Mouse (Mus musculus): ENCODE data around the gene Pnpla6.

Gene Pnpla6

DNA sequence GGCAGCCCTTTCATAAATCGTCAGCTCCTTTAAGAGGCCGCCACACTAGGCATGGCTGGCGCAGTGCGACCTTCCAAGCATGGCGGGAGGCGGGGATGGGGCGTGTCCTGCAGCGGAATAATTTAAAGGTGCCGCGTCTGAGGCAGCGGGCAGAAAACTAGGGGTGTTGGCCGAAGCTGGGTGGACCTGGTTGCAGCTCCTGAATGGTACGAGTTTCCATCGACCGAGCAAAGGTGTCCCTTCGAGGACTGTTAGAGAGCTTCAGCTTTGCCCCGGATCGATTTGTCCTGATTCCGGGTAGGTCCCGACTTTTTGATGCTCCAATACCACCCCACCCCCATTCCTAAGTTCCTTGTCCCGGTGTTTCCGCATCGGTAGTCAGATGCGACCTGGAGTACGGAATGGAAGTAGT, at the start of gene Pnpla6:
Gene Pnpla6 (plus strand): TSS at position 125 of the 412 bp plus-strand sequence.
- peak; percentile 88 for DNase-seq

DNA sequence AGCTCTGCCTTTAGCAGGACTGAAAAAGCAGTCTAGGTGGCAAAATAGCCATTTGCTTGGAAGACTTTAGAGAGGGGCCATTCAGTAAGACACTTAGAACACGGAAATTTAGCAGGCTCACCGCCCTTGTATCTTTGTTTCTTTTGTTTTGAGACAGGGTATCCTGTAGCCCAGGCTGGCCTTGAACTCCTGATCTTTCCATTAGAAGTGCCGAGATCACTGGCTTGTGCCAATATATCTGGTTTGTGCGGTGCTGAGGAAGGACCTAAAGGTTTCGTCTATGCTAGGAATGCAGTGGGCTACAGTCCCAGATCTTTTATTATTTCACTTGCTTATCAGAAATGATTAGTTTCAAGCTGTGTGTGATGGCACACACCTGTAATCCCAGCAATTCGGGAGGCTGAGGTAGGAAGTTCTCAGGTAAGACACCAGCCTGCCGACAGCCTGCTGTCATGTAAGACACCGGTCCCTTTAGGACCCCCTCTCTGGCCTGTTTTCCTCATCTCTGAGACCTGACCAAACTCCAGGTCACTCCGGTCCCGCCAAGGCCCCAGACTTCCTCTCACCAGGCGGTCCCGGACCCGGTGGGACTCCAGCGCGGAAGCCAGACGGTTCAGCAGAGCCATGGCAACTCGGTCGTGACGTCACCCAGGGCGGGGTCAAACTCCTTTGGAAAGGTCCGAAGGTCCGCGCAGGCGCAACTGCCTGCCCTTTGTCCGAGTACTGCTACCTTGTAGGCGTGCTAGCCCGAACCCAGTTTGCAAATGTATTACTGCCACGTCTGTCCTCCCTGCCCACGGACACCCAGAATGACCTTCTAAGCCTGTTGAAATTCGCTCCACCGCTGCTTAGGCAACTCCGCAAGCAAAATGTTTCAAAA, 47.9 kb upstream of the Pnpla6 start, which contains the start of gene Pex11g:
Gene Pex11g (minus strand): TSS at position 675 of the 880 bp plus-strand sequence.
- peak; percentile 96 for DNase-seq

DNA sequence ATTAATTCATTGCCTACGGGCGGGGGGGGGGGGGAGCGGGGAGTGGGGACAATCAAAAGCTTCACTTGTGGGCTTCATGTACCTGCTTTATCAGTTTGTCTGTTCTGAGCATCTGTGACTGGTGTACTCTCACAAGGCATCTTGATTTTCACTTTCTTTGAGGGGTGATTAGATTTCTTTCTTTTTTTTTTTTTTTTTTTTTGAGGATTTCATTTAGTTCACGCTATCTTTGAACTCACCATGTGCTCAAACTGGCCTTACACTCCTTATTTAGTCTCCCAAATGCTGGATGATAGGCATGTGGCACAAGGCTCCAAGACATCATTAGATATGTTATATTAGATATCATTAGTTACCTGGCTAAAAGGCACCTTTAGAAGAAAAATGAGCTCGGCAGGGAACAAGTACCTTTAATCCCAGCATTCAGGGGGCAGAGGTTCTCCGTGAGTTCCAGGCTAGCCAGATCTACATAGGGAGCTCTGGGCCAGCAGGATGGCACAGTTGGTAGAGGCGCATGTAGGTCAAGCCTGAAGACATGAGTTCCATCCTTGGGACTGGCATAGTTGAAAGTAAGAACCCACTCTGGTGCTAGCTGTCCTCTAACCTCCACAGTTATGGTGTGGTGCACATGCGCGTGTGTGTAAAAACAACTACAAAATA, 47.2 kb upstream of the Pnpla6 start:
- no peak for DNase-seq

DNA sequence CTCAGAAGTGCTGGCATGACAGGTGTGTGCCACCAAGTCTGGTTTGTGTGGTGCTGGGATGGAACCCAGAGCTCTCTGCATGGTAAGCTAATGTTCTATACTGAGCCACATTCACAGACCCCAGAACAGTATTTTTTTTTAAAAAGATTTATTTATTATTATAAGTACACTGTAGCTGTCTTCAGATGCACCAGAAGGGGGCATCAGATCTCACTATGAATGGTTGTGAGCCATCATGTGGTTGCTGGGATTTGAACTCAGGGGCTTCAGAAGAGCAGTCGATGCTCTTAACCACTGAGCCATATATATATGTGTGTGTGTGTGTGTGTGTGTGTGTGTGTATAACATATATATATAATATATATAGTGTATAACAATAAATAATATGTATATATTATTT, 46.3 kb upstream of the Pnpla6 start:
- DNase-seq, result no peak

DNA sequence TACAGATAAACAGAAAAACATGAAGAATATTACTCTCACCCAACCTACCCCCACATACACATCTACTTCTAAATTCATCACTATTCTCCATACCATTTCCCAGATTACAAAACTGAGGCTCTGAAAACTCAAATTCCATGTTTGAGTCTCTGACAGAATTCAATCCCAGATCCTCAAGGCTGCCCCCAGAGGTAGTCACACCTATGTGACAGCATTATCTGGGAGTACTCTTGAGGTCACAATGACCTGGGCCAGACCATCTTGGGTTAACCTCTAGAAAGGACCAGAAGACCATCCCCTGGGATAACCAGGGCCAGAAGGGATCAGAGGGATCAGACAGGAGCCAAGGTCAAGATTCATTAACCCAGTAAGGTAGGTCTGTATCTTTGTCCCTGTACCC, 44.6 kb upstream of the Pnpla6 start, which contains the start of gene Tex45:
Gene Tex45 (plus strand): TSS at position 301 of the 400 bp plus-strand sequence.
- no peak for DNase-seq

DNA sequence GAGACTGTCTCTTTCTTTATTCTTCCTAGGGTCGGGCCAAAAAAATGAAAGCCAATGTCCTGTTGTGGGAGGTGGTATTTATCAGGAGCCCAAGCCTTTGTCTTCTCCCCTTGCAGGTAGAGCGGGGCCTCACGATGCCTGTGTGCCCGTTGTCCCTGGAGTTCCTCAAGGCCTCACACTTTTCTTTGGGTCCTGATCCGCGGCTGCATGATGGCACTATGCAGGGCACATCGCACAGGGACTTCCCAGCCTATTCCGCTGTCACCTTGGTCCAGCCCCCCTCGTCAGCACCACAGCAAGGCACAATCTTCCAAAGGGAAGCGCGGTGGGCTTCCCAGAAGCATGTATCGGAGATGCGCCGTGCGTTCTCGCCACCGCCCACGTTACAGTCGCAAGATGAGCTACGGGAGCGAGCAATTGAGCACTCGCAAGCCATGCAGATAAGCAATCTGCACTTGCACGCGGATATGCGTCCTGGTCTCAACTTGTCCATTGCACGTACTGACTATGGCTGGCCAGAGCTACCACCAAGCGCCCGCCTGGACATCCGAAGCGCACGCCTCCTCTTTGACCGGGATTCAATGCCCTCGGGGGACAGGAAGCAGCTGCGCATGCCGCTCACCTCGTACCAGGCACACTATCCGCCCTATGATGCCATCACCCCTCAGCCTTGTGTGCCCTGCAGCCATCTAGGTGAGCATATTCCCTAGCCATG, 39.3 kb upstream of the Pnpla6 start:
- DNase-seq, result no peak

DNA sequence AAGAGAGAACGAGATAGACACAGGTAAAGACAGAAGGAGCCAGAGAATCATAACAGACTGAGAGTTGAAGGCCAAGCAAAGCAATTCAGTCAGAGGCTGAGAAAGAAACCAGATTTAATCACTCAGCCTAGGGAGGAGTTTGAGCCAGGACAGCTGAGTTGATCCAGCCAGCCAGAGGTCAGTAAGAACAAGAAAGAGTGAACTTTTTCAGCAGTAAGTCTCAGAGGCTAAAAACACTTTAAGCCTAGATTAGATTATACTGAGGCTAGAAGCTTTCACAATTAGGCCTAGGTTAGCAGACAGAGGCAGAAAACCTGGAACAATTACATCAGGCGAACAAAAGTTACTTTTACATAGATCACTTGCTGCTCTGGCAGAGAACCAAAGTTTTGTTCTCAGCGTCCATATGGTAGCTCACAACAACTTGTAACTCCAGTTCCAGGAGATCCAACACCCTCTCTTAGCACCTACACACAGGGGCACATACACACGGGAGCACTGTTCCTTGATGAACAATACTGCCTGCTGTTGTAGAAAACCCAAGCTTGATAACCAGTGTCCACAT, 34.9 kb upstream of the Pnpla6 start:
- DNase-seq, result no peak

DNA sequence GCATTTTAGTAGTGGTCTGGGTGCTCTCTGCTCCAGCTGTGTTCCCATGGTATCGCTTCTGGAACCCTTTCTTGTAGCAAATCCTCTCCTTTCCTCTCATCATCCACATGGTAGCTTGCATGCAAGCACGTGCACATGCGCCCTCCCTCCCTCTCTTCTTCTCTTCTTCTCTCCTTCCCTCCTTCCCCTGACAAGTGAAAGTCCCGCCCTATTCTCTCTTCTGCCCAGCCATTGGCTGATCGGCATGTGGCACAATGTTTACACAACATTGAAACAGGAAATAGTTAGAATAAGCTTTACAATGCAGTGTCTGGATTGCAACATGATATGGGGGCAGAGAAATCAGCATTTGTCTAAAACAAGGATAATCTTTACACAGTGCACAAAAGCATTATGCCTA, 33.6 kb upstream of the Pnpla6 start:
- DNase-seq, result no peak

DNA sequence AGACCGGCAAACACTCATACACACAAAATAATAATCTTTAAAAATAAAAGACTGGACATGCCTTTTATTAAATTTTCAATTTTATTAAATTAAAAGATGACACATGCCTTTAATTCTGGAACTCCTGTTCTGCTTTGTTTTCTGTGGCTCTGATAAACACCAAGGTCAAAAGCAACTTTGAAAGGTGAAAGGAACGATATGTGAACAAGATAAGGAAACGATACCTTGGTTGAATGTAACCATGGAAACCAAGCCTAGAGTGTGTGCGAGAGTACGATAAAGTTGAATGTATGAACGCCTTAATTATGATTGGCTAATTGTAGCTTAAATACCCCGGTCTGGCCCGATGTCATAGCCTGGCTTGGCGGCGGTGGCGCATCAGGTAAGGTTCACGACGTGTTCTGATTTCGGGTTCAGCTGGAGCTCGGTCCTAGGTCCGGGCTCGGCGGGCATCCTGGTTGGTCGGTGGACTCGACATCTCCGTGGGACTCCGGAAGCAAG, 32.9 kb upstream of the Pnpla6 start:
- no peak for DNase-seq

DNA sequence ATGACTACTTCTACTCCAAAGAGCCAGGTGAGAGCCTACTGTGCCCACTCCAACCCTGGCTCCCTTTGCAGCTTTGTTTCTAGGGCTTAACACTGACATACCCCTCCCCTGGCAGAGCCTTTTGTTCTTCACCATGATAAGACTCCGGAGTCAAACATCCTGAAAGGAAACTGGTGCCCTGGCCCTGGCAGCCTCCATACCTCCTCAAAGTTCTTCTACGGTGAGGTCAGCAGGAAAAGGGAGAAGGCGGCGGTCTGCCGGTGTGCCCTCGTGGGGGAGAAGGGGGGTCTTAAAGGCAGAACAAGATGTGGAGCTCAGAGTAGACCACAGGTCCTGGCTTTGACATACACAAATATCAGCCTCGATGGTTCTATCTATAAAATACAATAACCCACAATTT, 31.6 kb upstream of the Pnpla6 start:
- no peak for DNase-seq

DNA sequence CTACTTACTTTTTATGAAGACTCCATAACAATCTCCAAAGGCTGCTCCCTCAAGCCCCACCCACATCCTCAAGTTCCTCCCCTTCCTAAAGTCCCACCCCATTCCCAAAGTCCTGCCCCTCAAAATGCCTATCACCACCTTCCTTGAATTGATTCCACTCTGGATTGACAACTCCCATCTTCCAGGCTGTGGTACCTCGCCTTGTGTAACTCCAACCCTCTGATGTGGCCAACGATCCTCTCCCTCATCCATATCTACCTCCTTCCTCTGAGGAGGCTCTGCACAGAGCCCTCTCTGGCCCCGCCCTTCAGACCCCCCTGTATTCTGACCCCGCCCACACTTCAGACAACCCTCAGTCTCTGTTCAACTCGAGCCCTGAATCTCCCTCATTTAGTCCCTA, 30.0 kb upstream of the Pnpla6 start:
- no peak for DNase-seq

DNA sequence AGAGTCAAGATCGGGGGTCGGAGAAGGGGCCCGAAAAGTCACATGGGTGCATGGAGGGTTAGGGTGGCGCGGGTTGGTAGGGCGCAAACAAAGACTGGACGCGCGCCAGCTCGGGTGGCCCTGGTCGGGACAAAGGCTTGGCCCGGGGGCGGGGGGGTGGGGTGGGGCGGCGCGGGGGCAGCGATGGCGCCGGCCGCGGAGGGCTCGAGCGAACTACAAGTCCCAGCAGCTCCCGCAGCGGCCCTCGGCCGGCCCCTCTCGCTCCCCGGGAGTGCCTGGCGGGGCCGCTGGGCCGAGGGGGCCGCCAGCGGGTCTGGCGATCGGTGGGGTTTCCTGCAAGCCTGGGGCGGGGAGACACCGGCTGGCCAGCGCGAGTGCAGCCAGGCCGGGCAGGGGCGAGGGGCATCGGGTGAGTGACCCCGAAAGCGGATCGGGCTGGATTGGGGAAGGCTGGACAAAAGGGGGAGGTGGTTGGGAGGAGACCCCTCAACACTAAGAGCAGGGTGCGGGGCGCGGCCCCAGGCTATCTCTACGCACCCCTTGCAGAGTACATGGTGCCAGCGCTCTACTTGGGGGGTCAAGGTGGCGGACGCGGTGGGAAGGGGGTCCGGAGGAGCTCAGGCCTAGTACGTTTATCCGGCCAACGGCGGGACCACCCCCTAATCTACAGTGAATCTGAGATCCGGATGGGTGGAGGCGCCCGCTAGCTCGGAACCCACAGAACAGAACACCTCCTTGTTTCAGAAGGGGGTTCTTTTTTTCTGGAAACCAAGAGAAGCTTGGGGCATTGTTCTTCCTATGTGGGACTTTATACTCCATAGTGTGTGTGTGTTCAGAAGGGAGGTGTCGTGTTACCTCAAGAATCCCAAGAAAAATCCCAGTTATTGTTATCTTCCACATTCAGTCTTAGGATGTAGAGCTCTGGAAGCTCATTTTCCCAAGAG, 22.0 kb upstream of the Pnpla6 start, which contains the start of gene Zfp358:
Gene Zfp358 (plus strand): TSS at position 238 of the 944 bp plus-strand sequence.
- DNase-seq, result peak; percentile 74

DNA sequence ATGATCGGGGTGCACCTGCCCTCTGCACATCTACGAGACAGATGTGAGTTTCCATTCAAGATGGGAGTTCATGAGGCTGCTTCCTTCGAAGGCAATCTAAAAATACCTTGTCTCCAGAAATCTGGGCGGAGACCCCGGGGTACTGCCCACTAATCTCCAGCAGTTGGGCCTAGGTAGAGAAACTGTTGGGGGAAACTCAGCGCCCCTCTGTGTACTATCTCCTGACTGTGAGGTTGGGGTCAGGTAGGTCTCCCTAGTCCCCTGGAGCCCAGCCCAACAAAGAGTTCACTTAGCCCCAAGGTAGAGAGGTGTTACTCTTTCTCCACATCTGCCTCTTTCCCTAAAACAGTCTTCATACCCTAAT, 21.4 kb upstream of the Pnpla6 start:
- no peak for DNase-seq

DNA sequence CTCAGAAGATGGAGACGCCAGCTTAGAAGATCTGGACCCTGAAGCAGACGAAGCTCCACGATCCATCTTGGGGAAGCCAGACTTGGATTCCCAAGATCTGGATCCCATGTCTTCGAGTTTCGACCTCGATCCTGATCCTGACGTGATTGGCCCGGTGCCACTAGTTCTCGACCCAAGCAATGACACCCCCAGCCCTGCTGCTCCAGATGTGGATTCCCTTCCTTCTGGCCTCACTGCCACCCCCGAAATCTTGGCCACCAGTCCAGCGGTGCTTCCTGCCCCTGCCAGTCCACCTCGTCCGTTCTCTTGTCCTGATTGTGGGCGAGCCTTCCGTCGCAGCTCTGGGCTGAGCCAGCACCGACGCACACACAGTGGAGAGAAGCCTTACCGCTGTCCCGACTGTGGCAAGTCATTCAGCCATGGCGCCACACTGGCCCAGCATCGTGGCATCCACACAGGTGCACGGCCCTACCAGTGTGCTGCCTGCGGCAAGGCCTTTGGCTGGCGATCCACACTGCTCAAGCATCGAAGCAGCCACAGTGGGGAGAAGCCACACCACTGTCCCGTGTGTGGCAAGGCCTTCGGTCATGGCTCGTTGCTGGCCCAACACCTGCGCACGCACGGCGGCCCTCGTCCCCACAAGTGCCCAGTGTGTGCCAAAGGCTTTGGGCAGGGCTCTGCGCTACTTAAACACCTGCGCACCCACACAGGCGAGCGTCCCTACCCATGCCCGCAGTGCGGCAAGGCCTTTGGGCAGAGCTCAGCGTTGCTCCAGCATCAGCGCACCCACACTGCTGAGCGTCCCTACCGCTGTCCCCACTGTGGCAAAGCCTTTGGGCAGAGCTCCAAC, 19.4 kb upstream of the Pnpla6 start:
- no peak for DNase-seq

DNA sequence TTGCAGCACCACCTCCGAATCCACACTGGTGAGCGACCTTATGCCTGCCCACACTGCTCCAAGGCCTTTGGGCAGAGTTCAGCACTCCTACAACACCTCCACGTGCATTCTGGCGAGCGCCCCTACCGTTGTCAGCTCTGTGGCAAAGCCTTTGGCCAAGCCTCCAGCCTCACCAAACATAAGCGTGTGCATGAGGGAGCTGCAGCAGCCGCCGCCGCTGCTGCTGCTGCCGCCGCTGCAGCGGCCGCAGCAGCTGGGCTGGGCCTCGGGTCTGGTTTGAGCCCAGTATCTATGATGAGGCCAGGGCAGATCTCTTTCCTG, 18.8 kb upstream of the Pnpla6 start:
- no peak for DNase-seq

DNA sequence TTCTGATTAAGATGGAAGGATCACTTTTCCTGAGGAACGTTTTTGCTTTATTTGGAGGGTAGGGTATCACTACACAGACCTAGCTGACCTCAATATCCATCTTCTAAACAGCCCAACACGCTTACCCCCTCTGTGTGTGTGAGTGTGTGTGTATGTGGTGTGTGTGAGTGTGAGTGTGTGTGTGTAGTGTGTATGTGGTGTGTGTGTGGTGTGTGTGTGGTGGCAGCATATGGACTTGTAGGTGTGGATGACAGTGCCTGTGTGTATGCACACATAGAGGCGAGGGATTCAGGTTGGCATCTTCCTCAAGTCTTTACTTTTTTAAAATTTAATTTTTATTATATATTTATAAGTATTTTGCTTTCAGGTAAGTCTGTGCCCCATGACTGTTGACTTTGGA, 16.6 kb upstream of the Pnpla6 start:
- no peak for DNase-seq

DNA sequence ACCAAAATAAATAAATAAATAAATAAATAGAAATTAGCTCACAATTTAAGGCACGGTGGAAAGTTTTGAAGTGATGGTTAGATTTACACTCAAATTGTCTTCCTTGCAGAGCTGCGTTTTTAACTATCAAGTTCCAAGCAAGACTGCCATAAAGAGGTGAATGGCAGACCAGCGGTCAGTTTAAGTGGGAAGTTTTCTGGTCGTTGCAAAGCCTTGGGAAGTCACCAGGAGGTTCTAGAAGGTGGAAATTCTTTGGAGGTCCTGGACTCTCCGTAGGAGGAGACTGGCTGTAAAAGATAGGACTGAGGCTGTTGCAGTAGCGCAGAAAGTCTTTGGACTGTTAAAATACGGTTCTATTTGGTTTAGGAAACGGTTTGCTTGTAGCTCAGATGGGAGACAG, 15.4 kb upstream of the Pnpla6 start:
- no peak for DNase-seq

DNA sequence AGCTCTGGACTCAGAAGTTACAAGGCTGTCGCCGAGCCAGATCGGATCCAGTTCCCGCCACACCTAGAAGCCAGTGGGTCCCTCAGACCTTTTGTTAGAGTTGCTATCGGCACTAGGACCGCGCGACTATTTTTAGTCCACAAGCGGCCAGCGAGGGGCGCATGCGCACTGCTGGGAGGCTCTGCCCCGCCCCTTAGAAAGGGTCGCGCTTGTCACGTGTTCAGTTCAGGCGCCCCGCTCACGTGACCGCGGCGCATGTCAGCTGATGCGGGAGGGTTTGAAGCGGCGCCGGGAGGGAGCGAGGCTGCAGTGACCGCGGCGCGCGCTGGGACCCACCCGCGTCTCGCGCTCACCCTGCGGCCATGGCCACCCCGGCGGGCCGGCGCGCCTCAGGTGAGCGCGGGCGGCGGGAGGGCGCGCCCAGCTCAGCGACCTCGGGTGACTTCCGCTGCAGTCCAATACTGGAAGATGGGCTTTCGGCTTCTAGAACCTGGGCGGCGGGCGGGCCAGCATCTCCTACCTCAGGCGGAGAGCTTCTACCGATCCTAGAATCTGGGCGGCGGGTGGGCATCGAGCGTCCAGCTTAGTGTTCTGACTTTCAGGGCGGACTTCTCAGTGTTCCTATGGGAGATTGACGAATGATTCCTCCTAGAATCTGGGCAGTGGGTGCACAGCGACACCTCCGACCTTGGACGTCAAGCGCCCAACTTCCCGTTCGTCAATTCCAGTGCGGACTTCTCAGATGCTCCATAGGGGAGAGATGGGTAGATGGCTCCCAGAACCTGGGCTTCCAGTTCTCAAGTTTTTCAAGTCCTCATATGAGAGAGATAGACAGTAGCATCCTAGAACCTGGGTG, 14.7 kb upstream of the Pnpla6 start, which contains the start of gene Mcoln1:
Gene Mcoln1 (plus strand): TSS at position 223 of the 856 bp plus-strand sequence.
- DNase-seq, result peak; percentile 98

DNA sequence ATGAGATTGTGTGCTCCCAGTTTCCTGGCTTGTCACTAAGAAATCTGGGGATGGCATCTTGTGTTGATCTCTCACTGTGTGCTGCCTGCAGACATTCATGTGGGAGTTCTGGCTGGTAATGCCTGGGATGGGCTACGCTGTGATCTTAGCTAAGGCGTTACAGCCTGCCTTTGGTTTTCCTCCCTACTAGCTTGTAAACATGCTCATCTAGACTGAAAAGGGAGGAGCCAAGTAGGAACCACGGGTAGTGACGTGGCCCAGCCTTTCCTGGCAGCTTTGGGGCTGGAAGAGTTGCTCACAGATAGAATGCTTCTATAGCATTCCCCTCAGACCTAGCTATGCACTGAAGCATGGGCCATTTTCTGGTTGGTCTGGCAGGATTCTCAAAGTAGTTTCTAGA, 13.0 kb upstream of the Pnpla6 start:
- DNase-seq, result no peak
